Mouse (Mus musculus): ENCODE data around the gene Bbx. TPM values are rescaled to one million over a fixed set of nuclear protein-coding genes. Genes with fewer than 3 reads are reported as not detected.

Bbx gene
- total and polyA plus RNA-seq, 3 experiments = 6.5 to 36.0 (median 9.2) TPM

- Histone ChIP-seq H3K4me3 (ENCODE audit: control insufficient read depth in 1 of 2, insufficient read depth in 1 of 2, low read depth in 2 of 2, low read length in 2 of 2) (no peak overlapping the region), H3K27ac (ENCODE audit: control insufficient read depth, low read depth, low read length) (no peak overlapping the region)
- TF ChIP-seq ZKSCAN1 (IDR thresholded peaks at IDR 0.05; ENCODE audit: low read depth, low read length) (no peak), ZC3H11A (IDR thresholded peaks at IDR 0.05; ENCODE audit: low read depth, low read length) (no peak), ETS1 (IDR thresholded peaks at IDR 0.05; ENCODE audit: low read depth, low read length) (no peak), TAL1 (IDR thresholded peaks at IDR 0.05; ENCODE audit: low read length) (no peak), POLR2A (IDR thresholded peaks at IDR 0.05; ENCODE audit: control insufficient read depth in 1 of 2, insufficient read depth in 1 of 2, low read depth in 1 of 2, low read length in 2 of 2, poor library complexity in 1 of 2) (no peak)
These were observed 5.1 kb upstream of the Bbx start for GRCm38 (mm10) chr16:50437331-50437730.

GRCm38 (mm10) chr16:50431011-50431981 lies 894 bp downstream of the Bbx start:
- H3K27ac ChIP-seq (ENCODE audit: control insufficient read depth, low read depth, low read length) = peak overlapping the region; percentile 87
- no peaks in the 10 kb centered on the region for H3K27me3 ChIP-seq (ENCODE audit: control insufficient read depth in 1 of 2, insufficient read depth in 2 of 2, low read length in 2 of 2)
- H3K4me3 ChIP-seq (ENCODE audit: control insufficient read depth in 1 of 2, insufficient read depth in 1 of 2, low read depth in 2 of 2, low read length in 2 of 2) = peak overlapping the region; percentile 73 to 99
- H3K79me2 ChIP-seq (ENCODE audit: control insufficient read depth, insufficient read depth, low read length, poor library complexity) = peaks cover 11% of the 10 kb centered on the region
- no peaks in the 10 kb centered on the region for H3K9me3 ChIP-seq (replicated peaks; ENCODE audit: insufficient read depth, low read length)
- TF ChIP-seq POLR2AphosphoS2 (IDR thresholded peaks at IDR 0.05; ENCODE audit: low read length) (no peak), MYB (IDR thresholded peaks at IDR 0.05; ENCODE audit: low read depth, low read length) (no peak), SIN3A (IDR thresholded peaks at IDR 0.05; ENCODE audit: low read length) (0 out of 2 replicates have a peak, but pooled peaks have one; percentile 21), POLR2AphosphoS5 (IDR thresholded peaks at IDR 0.05; ENCODE audit: borderline replicate concordance, low read depth, low read length) (no peak), MYC (IDR thresholded peaks at IDR 0.05; ENCODE audit: low read depth, low read length) (no peak), ZNF384 (IDR thresholded peaks at IDR 0.05; ENCODE audit: low read depth, low read length) (no peak), POLR2A (IDR thresholded peaks at IDR 0.05; ENCODE audit: control insufficient read depth in 1 of 2, insufficient read depth in 1 of 2, low read depth in 1 of 2, low read length in 2 of 2, poor library complexity in 1 of 2) (0 out of 4 replicates have a peak, but pooled peaks of 1 of the 2 experiments have one; percentile 38), MAX (IDR thresholded peaks at IDR 0.05; ENCODE audit: low read length) (no peak), HCFC1 (IDR thresholded peaks at IDR 0.05; ENCODE audit: low read depth, low read length) (no peak; the same call in 1 of the 2 replicates), JUND (IDR thresholded peaks at IDR 0.05; ENCODE audit: low read depth, low read length) (peak; percentile 96; the same call in 1 of the 2 replicates), MEF2A (IDR thresholded peaks at IDR 0.05; ENCODE audit: extremely low read depth, insufficient replicate concordance, low read depth, low read length, poor library complexity, severe bottlenecking) (no peak), ELF1 (IDR thresholded peaks at IDR 0.05; ENCODE audit: low read depth, low read length) (no peak), ZMIZ1 (IDR thresholded peaks at IDR 0.05; ENCODE audit: low read depth, low read length) (no peak), ZKSCAN1 (IDR thresholded peaks at IDR 0.05; ENCODE audit: low read depth, low read length) (no peak), MXI1 (IDR thresholded peaks at IDR 0.05; ENCODE audit: low read depth, low read length) (no peak), TBP (IDR thresholded peaks at IDR 0.05; ENCODE audit: low read depth, low read length) (no peak), TCF12 (IDR thresholded peaks at IDR 0.05; ENCODE audit: low read depth, low read length) (no peak)
- peak overlapping the region; percentile 99 for H3K9ac ChIP-seq (ENCODE audit: control insufficient read depth, low read depth, low read length, poor library complexity, severe bottlenecking)
- peaks cover 2 to 3% of the 10 kb centered on the region in 2 experiments for H3K36me3 ChIP-seq (ENCODE audit: control insufficient read depth in 1 of 2, insufficient read depth in 2 of 2, low read length in 2 of 2)
- H3K4me1 ChIP-seq (ENCODE audit: control insufficient read depth in 1 of 2, insufficient read depth in 2 of 2, low read length in 2 of 2) = peaks cover 0 to 3% of the 10 kb centered on the region in 2 experiments; a peak in 2 of 4 replicates
- peak; percentile 77 for DNase-seq (ENCODE audit: low read depth, low spot score)

More at GRCm38 (mm10) chr16:50437331-50437730, 5.1 kb upstream of the Bbx start:
- H3K27me3 ChIP-seq (ENCODE audit: control insufficient read depth in 1 of 2, insufficient read depth in 2 of 2, low read length in 2 of 2) = no peaks in the 10 kb centered on the region
- H3K9me3 ChIP-seq (replicated peaks; ENCODE audit: insufficient read depth, low read length) = no peaks in the 10 kb centered on the region
- H3K4me1 ChIP-seq (ENCODE audit: control insufficient read depth in 1 of 2, insufficient read depth in 2 of 2, low read length in 2 of 2) = peaks cover 0 to 3% of the 10 kb centered on the region in 2 experiments; a peak in 2 of 4 replicates
- H3K9ac ChIP-seq (ENCODE audit: control insufficient read depth, low read depth, low read length, poor library complexity, severe bottlenecking) = no peak overlapping the region
- no peaks in the 10 kb centered on the region for H3K79me2 ChIP-seq (ENCODE audit: control insufficient read depth, insufficient read depth, low read length, poor library complexity)
- DNase-seq (ENCODE audit: low read depth, low spot score) = no peak
- H3K36me3 ChIP-seq (ENCODE audit: control insufficient read depth in 1 of 2, insufficient read depth in 2 of 2, low read length in 2 of 2) = peaks cover 0 to 3% of the 10 kb centered on the region in 2 experiments; a peak in 2 of 4 replicates

All from MEL (cell line).